Mouse (Mus musculus): Measurements from ENCODE around the gene Sgcd.

GRCm38 (mm10) chr11:47389327-47389726 lies 599.4 kb downstream of the Sgcd start:
- no peak for TF ChIP-seq POLR2AphosphoS2 (IDR thresholded peaks at IDR 0.05; ENCODE audit: insufficient read length, low read depth)
- TF ChIP-seq POLR2A (IDR thresholded peaks at IDR 0.05; ENCODE audit: insufficient read length, low read depth) = no peak
- TF ChIP-seq CEBPB (IDR thresholded peaks at IDR 0.05; ENCODE audit: insufficient read depth, poor library complexity, severe bottlenecking) = no peak
- TF ChIP-seq REST (IDR thresholded peaks at IDR 0.05; ENCODE audit: insufficient read depth, insufficient read length) = no peak
- TF ChIP-seq MAX (IDR thresholded peaks at IDR 0.05; ENCODE audit: low read depth) = no peak
- no peak for TF ChIP-seq SRF (IDR thresholded peaks at IDR 0.05; ENCODE audit: control insufficient read depth, insufficient read length, low read depth)
- TF ChIP-seq MYOG (IDR thresholded peaks at IDR 0.05; ENCODE audit: control insufficient read depth in 1 of 3, insufficient read depth in 1 of 3, insufficient read length in 2 of 3, low read depth in 2 of 3) = no peak
- TF ChIP-seq E2F4 (IDR thresholded peaks at IDR 0.05; ENCODE audit: insufficient read depth) = no peak
- TF ChIP-seq USF1 (IDR thresholded peaks at IDR 0.05; ENCODE audit: low read depth) = no peak
